Mouse (Mus musculus) small intestine, adult 2 months (tissue): ENCODE results near the gene Neb.

Source experiments
- CTCF ChIP-seq: fragments of 200-500 bp; IDR thresholded peaks from 2 replicates; pipeline ENCODE4 v1.5.1; 2012; ENCODE audit warnings: low read depth, mild to moderate bottlenecking, control low read depth, inconsistent platforms, low read length, moderate library complexity, mixed read lengths; ENCODE audit not compliant: insufficient replicate concordance, insufficient read length; ENCODE audit errors: extremely low read depth
- POLR2A ChIP-seq: fragments of 200-500 bp; IDR thresholded peaks from 2 replicates; pipeline ENCODE4 v1.6.1; 2012; ENCODE audit warnings: low read depth, mild to moderate bottlenecking, control low read depth, inconsistent platforms, low read length, moderate library complexity

GRCm38 (mm10) chr2:52204992-52205391 is 173.3 kb downstream of the Neb start:
- TF ChIP-seq CTCF (no peak), POLR2A (no peak)
